8 mouse cellular contexts compared by ENCODE assay signal in the genomic region with DNA sequence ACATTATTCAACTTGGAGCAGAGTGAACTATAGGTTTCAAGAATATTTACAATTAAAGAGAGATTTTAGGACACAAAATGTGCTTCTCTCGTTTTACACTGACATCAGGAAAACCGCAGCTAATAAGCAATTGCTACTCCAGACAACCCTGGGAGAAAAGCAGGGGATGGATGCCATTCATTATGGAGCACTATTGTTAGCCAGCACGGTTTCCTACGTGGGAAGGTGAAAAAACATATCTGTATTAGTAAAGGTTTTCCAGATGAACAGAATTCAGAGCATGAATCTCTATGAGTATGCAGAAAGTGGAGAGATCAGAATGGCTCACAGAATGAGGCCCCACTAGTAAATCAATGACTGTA.
A peak's percentile ranks its signal among the peaks of the same experiment; 100 is the strongest.
DNase-seq lines count a peak whose midpoint lies in the region; ATAC-seq and TF ChIP-seq lines count a peak whose summit lies in the region.
"Not testable (repeated sequence)": the region's sequence is repeated elsewhere in the genome, so short reads cannot be mapped to it uniquely, and the experiment has no call there.

No protein-coding gene starts in this region.

- 22% methylated on average over 4 of the region's 4 CpGs for WGBS in embryonic facial prominence, embryonic 15.5 days
- 32% methylated on average over 4 of the region's 4 CpGs for whole genome bisulfite sequencing in heart, embryonic 10.5 days
- WGBS in hindbrain, embryonic 15.5 days = 13% methylated on average over 4 of the region's 4 CpGs
- 20% methylated on average over 4 of the region's 4 CpGs for WGBS in liver, embryonic 16.5 days (ENCODE audit: insufficient replicate concordance)
- WGBS in midbrain, embryonic 16.5 days = 22% methylated on average over 4 of the region's 4 CpGs
- 25% methylated on average over 4 of the region's 4 CpGs for WGBS in stomach, embryonic 15.5 days

- H3K36me3 ChIP-seq in E14TG2a.4 (ENCODE audit: insufficient read depth, low read length); embryonic facial prominence, embryonic 15.5 days; hindbrain, embryonic 15.5 days; liver, embryonic 16.5 days (ENCODE audit: control insufficient read depth, insufficient read depth); midbrain, embryonic 16.5 days (ENCODE audit: control insufficient read depth, insufficient read depth, low read length); stomach, embryonic 15.5 days: not testable (repeated sequence)
- H3K36me3 ChIP-seq in heart, embryonic 10.5 days = peaks cover 10% of the 10 kb centered on the region

- H3K9ac ChIP-seq in embryonic facial prominence, embryonic 15.5 days; liver, embryonic 16.5 days (ENCODE audit: low read depth, low read length); stomach, embryonic 15.5 days: not testable (repeated sequence)
- H3K9ac ChIP-seq in hindbrain, embryonic 15.5 days = peak overlapping the region; percentile 60
- peak overlapping the region; percentile 41; the same call in 1 of the 2 replicates for H3K9ac ChIP-seq in midbrain, embryonic 16.5 days (ENCODE audit: low read depth, low read length)

- intact Hi-C loops in left cerebral cortex, adult 2 months (cut with DNase I) = not testable (repeated sequence)

- peaks cover 16% of the 10 kb centered on the region for H3K9me3 ChIP-seq in E14TG2a.4 (ENCODE audit: low read length)
- not testable (repeated sequence) for H3K9me3 ChIP-seq in embryonic facial prominence, embryonic 15.5 days (replicated peaks); heart, embryonic 10.5 days; hindbrain, embryonic 15.5 days; liver, embryonic 16.5 days (replicated peaks; ENCODE audit: control insufficient read depth, low read length); midbrain, embryonic 16.5 days (replicated peaks; ENCODE audit: control insufficient read depth, low read length, poor library complexity, severe bottlenecking); stomach, embryonic 15.5 days

- H3K27me3 ChIP-seq in E14TG2a.4 (ENCODE audit: insufficient read depth, low read length); embryonic facial prominence, embryonic 15.5 days; heart, embryonic 10.5 days (ENCODE audit: insufficient read depth, poor library complexity, severe bottlenecking); hindbrain, embryonic 15.5 days; liver, embryonic 16.5 days (ENCODE audit: control insufficient read depth, insufficient read depth, low read depth, low read length); midbrain, embryonic 16.5 days (ENCODE audit: control insufficient read depth, insufficient read depth, low read depth, low read length); stomach, embryonic 15.5 days (replicated peaks): not testable (repeated sequence)

- H3K4me1 ChIP-seq in E14TG2a.4 (replicated peaks; ENCODE audit: low read depth, low read length) = peaks cover 23% of the 10 kb centered on the region
- H3K4me1 ChIP-seq in embryonic facial prominence, embryonic 15.5 days; heart, embryonic 10.5 days; hindbrain, embryonic 15.5 days (replicated peaks); liver, embryonic 16.5 days (ENCODE audit: control insufficient read depth, low read depth, low read length); midbrain, embryonic 16.5 days (ENCODE audit: control insufficient read depth, insufficient read depth, low read length); stomach, embryonic 15.5 days: not testable (repeated sequence)

- H3K4me3 ChIP-seq in E14TG2a.4 (replicated peaks; ENCODE audit: low read length) = peak overlapping the region; percentile 79
- H3K4me3 ChIP-seq in embryonic facial prominence, embryonic 15.5 days (replicated peaks) = peak overlapping the region; percentile 55
- H3K4me3 ChIP-seq in heart, embryonic 10.5 days = peak overlapping the region; percentile 60
- H3K4me3 ChIP-seq in hindbrain, embryonic 15.5 days = peak overlapping the region; percentile 54
- H3K4me3 ChIP-seq in left cerebral cortex, adult 2 months = peak overlapping the region; percentile 50
- H3K4me3 ChIP-seq in liver, embryonic 16.5 days (ENCODE audit: low read depth, low read length) = peak overlapping the region; percentile 54
- peak overlapping the region; percentile 46 for H3K4me3 ChIP-seq in midbrain, embryonic 16.5 days (ENCODE audit: low read depth, low read length)
- peak overlapping the region; percentile 52 for H3K4me3 ChIP-seq in stomach, embryonic 15.5 days (replicated peaks)

- not testable (repeated sequence) for DNase-seq in heart, embryonic 10.5 days (ENCODE audit: low spot score); left cerebral cortex, adult 2 months (ENCODE audit: extremely low spot score in 1 of 2, low spot score in 2 of 2)

- not testable (repeated sequence) for ATAC-seq in embryonic facial prominence, embryonic 15.5 days (ENCODE audit: insufficient number of reproducible peaks, low FRiP score, low TSS enrichment, low read depth); hindbrain, embryonic 15.5 days (ENCODE audit: low FRiP score, low read depth); liver, embryonic 16.5 days (ENCODE audit: low read depth); stomach, embryonic 15.5 days (ENCODE audit: insufficient read depth, low FRiP score, low read depth)
- peak; percentile 76 for ATAC-seq in midbrain, embryonic 16.5 days

- H3K27ac ChIP-seq in embryonic facial prominence, embryonic 15.5 days (replicated peaks); left cerebral cortex, adult 2 months; liver, embryonic 16.5 days (ENCODE audit: low read length); stomach, embryonic 15.5 days: not testable (repeated sequence)
- H3K27ac ChIP-seq in heart, embryonic 10.5 days = peak overlapping the region; percentile 0; the same call in 1 of the 2 replicates
- peak overlapping the region; percentile 76 for H3K27ac ChIP-seq in hindbrain, embryonic 15.5 days (replicated peaks)
- peak overlapping the region; percentile 75 for H3K27ac ChIP-seq in midbrain, embryonic 16.5 days (ENCODE audit: low read length)

- H3K4me2 ChIP-seq in embryonic facial prominence, embryonic 15.5 days (replicated peaks) = peak overlapping the region; percentile 44
- H3K4me2 ChIP-seq in hindbrain, embryonic 15.5 days = peak overlapping the region; percentile 58
- peak overlapping the region; percentile 47 for H3K4me2 ChIP-seq in liver, embryonic 16.5 days (ENCODE audit: low read depth, low read length)
- H3K4me2 ChIP-seq in midbrain, embryonic 16.5 days (ENCODE audit: low read length) = peak overlapping the region; percentile 54
- peak overlapping the region; percentile 43; the same call in 1 of the 2 replicates for H3K4me2 ChIP-seq in stomach, embryonic 15.5 days

- not testable (repeated sequence) for TF ChIP-seq CTCF in E14TG2a.4 (conservative IDR thresholded peaks at IDR 0.05; ENCODE audit: low read length); left cerebral cortex, adult 2 months (IDR thresholded peaks at IDR 0.05)
